ENCODE assay signal across 15 mouse cellular contexts in genomic region chr2:60175078-60175477, GRCm38 (mm10).
"Had no signal": no experiment of that assay in that cellular context is flagged by ENCODE, and none has a peak within 500 bp of the region (broad histone marks: within the 10 kb centered on the region; RNA-seq: fewer than 3 reads in every experiment).

No protein-coding gene starts in this region.

- H3K4me3 ChIP-seq: left cerebral cortex, adult 2 months; limb, embryonic 13.5 days; midbrain, embryonic 12.5 days; neural tube, embryonic 13.5 days had no signal

- H3K27ac ChIP-seq: left cerebral cortex, adult 2 months; limb, embryonic 13.5 days; liver, embryonic 14.5 days; midbrain, embryonic 12.5 days; neural tube, embryonic 13.5 days had no signal

- DNase-seq: kidney, adult 8-10 months; kidney, postnatal 25 days; left cerebral cortex, postnatal 4 days; lung, embryonic 14.5 days; lung, postnatal 14 days; right cerebral cortex, postnatal 25 days; thymus, adult 18-20 months; thymus, postnatal 14 days had no signal

- H3K4me1 ChIP-seq: neural tube, embryonic 13.5 days had no signal

- ATAC-seq: intestine, embryonic 16.5 days; midbrain, embryonic 16.5 days had no signal
